Mouse (Mus musculus) B cell, adult (primary cell): ENCODE data around the gene Ror1. TPM values are rescaled to one million over a fixed set of nuclear protein-coding genes. Genes with fewer than 3 reads are reported as not detected.

Experiments
- total RNA-seq: library from RNA; stranded (reverse); gene quantifications from 4 replicates; pipeline ENCODE4 v1.2.4, GENCODE M21; 2023; ENCODE audit not compliant: inconsistent age

Gene Ror1
- total RNA-seq = not detected in 4 replicates

DNA sequence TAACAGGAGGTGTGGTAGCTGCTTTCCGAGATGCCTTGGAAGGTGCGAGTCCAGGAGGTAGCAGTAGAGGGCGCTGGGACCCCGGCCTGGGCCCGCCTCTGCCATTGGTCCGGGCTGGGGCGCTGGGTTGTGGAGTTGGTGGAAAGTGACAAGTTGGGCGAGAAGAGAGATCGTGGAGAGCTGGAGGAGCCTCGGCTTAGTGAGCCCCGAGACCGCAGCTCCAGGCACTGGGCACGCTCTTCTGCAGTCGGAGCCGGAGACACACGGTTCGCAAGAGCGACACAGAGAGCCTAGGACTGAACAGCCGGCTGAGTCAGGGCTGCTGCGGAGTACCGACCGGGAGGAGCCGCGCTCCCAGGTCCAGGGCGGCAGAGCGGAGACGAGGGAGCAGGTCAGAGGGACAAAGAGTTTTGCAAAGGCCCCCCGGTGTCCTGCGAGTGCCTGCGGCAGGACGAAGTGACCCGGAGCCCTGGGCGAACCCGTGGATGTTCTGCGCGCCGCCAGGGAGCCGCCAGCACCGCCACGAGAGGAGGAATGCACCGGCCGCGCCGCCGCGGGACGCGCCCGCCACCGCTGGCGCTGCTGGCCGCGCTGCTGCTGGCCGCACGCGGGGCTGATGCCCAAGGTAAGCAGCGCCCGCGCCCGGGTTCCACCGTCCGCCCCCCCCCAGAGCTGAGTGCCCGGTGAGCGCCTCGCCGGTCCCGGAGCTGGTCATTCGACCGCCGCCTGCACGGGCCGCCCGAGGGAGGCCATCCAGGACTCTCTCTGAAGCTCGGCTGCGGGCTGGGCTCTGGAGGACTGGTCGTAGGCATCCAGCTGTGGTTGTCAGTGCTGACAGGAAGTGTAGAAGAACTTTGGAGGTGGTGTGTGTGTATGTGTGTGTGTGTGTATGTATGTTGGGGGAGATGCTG is at the start of gene Ror1:
Ror1 (plus strand) TSS at position 107 of the 911 bp plus-strand sequence.

DNA sequence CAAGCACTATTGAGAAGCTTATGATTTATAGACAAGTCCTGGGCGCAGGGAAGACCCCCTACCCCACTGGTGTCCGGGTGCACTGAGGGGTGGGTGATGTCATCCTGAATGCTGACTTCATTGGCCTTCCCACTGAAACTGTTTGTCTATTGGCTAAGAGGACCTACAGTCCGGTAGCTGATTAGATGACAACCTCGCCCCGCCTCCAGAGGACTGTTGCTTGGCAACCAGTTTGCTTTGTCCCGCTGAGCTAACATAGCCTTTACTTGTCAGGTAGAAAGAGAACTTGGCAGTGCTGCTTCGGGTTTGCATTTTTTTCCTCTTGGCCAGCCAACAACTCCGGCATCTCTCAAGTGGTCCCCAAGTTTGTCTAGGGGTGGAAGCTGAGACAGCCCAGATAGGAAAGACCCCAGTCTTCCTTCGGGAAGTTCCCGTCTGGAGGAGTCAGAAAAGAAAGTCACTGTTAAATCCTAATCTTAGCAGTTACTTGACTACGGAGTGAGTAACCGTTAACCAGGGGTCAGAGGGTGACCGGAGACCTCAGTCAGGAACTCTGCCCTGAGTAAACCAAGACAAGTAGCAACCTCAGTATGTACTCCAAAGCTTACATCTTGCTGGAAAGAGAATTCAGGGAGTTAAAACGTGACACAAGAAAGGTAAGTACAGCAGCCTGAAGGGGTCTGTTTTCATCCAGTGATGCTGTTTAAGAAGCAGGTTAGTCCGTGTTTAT is 383.2 kb downstream of the Ror1 start, which contains the start of gene Ube2u:
Ube2u (plus strand) TSS at position 258 of the 730 bp plus-strand sequence.

Other genes with a start within 250 kb of the Ror1 start
- gene Pgm1, start 166.4 kb upstream of the Ror1 start, total RNA-seq = 14.0 to 16.6 TPM (median 15.1 TPM) in 4 replicates
- gene Itgb3bp, start 166.0 kb upstream of the Ror1 start, total RNA-seq = 8.9 to 11.0 TPM (median 9.9 TPM) in 4 replicates